Mouse (Mus musculus) midbrain, embryonic 12.5 days (tissue): ENCODE measurements around the gene 4930432M17Rik. TPM values are rescaled to one million over a fixed set of nuclear protein-coding genes. Genes with fewer than 3 reads are reported as not detected.

ENCODE experiments used
- ATAC-seq: fragments of 200-750 bp; cut with Nextera tagmentation; 2 replicates; pipeline ENCODE4 v1.8.0; 2017; ENCODE audit warnings: low read depth, moderate TSS enrichment, moderate library complexity; ENCODE audit not compliant: low FRiP score
- H3K27ac ChIP-seq: fragments of 300-500 bp; sonication (generic); replicated peaks from 2 replicates; pipeline ENCODE4 v1.5.1; 2016; ENCODE audit warnings: mild to moderate bottlenecking
- H3K27me3 ChIP-seq: fragments of 300-500 bp; sonication (generic); 2 replicates; pipeline ENCODE4 v1.6.1; 2016; ENCODE audit warnings: mild to moderate bottlenecking
- H3K36me3 ChIP-seq: fragments of 300-500 bp; sonication (generic); 2 replicates; pipeline ENCODE4 v1.6.1; 2016
- H3K4me1 ChIP-seq: fragments of 300-500 bp; sonication (generic); 2 replicates; pipeline ENCODE4 v1.6.1; 2016
- H3K4me2 ChIP-seq: fragments of 300-500 bp; sonication (generic); replicated peaks from 2 replicates; pipeline ENCODE4 v1.6.1; 2016; ENCODE audit warnings: mild to moderate bottlenecking, moderate library complexity
- H3K4me3 ChIP-seq: fragments of 300-500 bp; sonication (generic); 2 replicates; pipeline ENCODE4 v1.5.1; 2016; ENCODE audit warnings: mild to moderate bottlenecking
- H3K9ac ChIP-seq: fragments of 300-500 bp; sonication (generic); replicated peaks from 2 replicates; pipeline ENCODE4 v1.6.1; 2016; ENCODE audit warnings: mild to moderate bottlenecking, moderate library complexity
- H3K9me3 ChIP-seq: fragments of 300-500 bp; sonication (generic); 2 replicates; pipeline ENCODE4 v1.6.1; 2016; ENCODE audit warnings: mild to moderate bottlenecking
- WGBS: fragments of 180-500 bp; shearing (Covaris S2); methylation state at CpG from one replicate; pipeline ENCODE4 v1.1.7; 2016; 5-methylcytosine and 5-hydroxymethylcytosine counted together
- polyA plus RNA-seq: library from polyadenylated mRNA; unstranded; fragments of >200 nt; fragmentation: Nextera tagmentation; extraction: Ambion mirVana; gene quantifications from 2 replicates; pipeline ENCODE4 v1.2.1, GENCODE M21; 2016

Gene 4930432M17Rik
- not detected in 2 replicates for polyA plus RNA-seq

- Histone ChIP-seq H3K4me3 (no peak within 1 kb of the TSS), H3K9ac (no peak within 1 kb of the TSS), H3K9me3 (no peaks in the 10 kb centered on the region), H3K4me2 (no peak within 1 kb of the TSS), H3K36me3 (no peaks in the 10 kb centered on the region), H3K4me1 (no peaks in the 10 kb centered on the region), H3K27ac (no peak within 1 kb of the TSS), H3K27me3 (no peaks in the 10 kb centered on the region)
- WGBS, result 68% methylated on average over 4 of the region's 4 CpGs
- ATAC-seq, result no peak
These were observed at the start of gene 4930432M17Rik for GRCm38 (mm10) chr3:121670462-121670861. Gene 4930432M17Rik, plus strand, starts transcription at chr3:121670762.

- H3K4me3 ChIP-seq, result no peak overlapping the region
- 0 out of 2 replicates have a peak, but pooled peaks cover 3% of the 10 kb centered on the region for H3K27me3 ChIP-seq
- H3K4me2 ChIP-seq, result no peak overlapping the region
- ATAC-seq, result no peak
- no peaks in the 10 kb centered on the region for H3K4me1 ChIP-seq
- H3K9ac ChIP-seq, result no peak overlapping the region
- H3K27ac ChIP-seq, result no peak overlapping the region
- 84% methylated on average over 2 of the region's 2 CpGs for WGBS
- H3K9me3 ChIP-seq, result no peaks in the 10 kb centered on the region
- H3K36me3 ChIP-seq, result no peaks in the 10 kb centered on the region
These were observed 44.9 kb upstream of the 4930432M17Rik start for GRCm38 (mm10) chr3:121625662-121626061.

GRCm38 (mm10) chr3:121626273-121626672 lies 44.3 kb upstream of the 4930432M17Rik start:
- no peak overlapping the region for H3K27ac ChIP-seq
- no peaks in the 10 kb centered on the region for H3K9me3 ChIP-seq
- H3K4me1 ChIP-seq, result no peaks in the 10 kb centered on the region
- no peak overlapping the region for H3K4me3 ChIP-seq
- 94% methylated on average over 3 of the region's 3 CpGs for WGBS
- H3K36me3 ChIP-seq, result no peaks in the 10 kb centered on the region
- H3K4me2 ChIP-seq, result no peak overlapping the region
- ATAC-seq, result no peak
- 0 out of 2 replicates have a peak, but pooled peaks cover 3% of the 10 kb centered on the region for H3K27me3 ChIP-seq
- H3K9ac ChIP-seq, result no peak overlapping the region

- 73% methylated on average over 3 of the region's 3 CpGs for WGBS
- Histone ChIP-seq H3K4me3 (no peak overlapping the region), H3K9ac (no peak overlapping the region), H3K4me2 (no peak overlapping the region), H3K27me3 (0 out of 2 replicates have a peak, but pooled peaks cover 3% of the 10 kb centered on the region), H3K9me3 (no peaks in the 10 kb centered on the region), H3K27ac (no peak overlapping the region), H3K36me3 (no peaks in the 10 kb centered on the region), H3K4me1 (no peaks in the 10 kb centered on the region)
- no peak for ATAC-seq
These were observed 42.3 kb upstream of the 4930432M17Rik start for GRCm38 (mm10) chr3:121628245-121628644.

DNA sequence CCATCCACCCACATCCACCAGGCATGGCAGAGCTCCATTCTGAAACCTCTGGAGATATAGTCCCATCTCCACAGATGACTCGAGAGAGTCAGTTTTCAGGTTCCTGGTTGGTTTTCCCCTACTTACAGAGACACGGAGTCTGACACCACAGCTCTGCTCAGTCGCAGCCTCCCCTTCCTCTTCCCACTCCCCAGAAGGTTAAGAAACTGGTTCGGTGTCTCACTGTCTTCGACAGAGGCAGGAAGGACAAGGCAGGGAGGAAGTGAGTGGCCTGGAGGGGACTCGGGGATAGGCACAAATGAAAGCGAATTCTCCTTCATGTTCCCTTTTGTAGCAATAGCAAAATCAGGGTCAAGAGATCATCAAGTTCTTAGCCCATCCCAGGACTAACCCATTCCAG lies 39.9 kb upstream of the 4930432M17Rik start:
- no peaks in the 10 kb centered on the region for H3K36me3 ChIP-seq
- H3K27me3 ChIP-seq, result 0 out of 2 replicates have a peak, but pooled peaks cover 3% of the 10 kb centered on the region
- 86% methylated on average over 7 of the region's 7 CpGs for WGBS
- ATAC-seq, result no peak
- H3K27ac ChIP-seq, result no peak overlapping the region
- H3K4me1 ChIP-seq, result no peaks in the 10 kb centered on the region
- no peak overlapping the region for H3K4me3 ChIP-seq
- H3K9ac ChIP-seq, result no peak overlapping the region
- H3K4me2 ChIP-seq, result no peak overlapping the region
- H3K9me3 ChIP-seq, result no peaks in the 10 kb centered on the region

- 92% methylated on average over 3 of the region's 3 CpGs for WGBS
These were observed 35.6 kb upstream of the 4930432M17Rik start for GRCm38 (mm10) chr3:121634963-121635362.

GRCm38 (mm10) chr3:121635505-121635904 lies 35.1 kb upstream of the 4930432M17Rik start:
- H3K9ac ChIP-seq, result no peak overlapping the region
- H3K27ac ChIP-seq, result no peak overlapping the region
- no peaks in the 10 kb centered on the region for H3K36me3 ChIP-seq
- ATAC-seq, result no peak
- no peaks in the 10 kb centered on the region for H3K4me1 ChIP-seq
- H3K4me3 ChIP-seq, result no peak overlapping the region
- H3K9me3 ChIP-seq, result no peaks in the 10 kb centered on the region
- no peak overlapping the region for H3K4me2 ChIP-seq
- no peaks in the 10 kb centered on the region for H3K27me3 ChIP-seq
- WGBS, result 77% methylated on average over 7 of the region's 7 CpGs

More at GRCm38 (mm10) chr3:121634963-121635362, 35.6 kb upstream of the 4930432M17Rik start:
- Histone ChIP-seq H3K9ac (no peak overlapping the region), H3K4me3 (no peak overlapping the region), H3K4me1 (no peaks in the 10 kb centered on the region), H3K4me2 (no peak overlapping the region), H3K27me3 (no peaks in the 10 kb centered on the region), H3K9me3 (no peaks in the 10 kb centered on the region), H3K27ac (no peak overlapping the region), H3K36me3 (no peaks in the 10 kb centered on the region)
- ATAC-seq, result no peak

DNA sequence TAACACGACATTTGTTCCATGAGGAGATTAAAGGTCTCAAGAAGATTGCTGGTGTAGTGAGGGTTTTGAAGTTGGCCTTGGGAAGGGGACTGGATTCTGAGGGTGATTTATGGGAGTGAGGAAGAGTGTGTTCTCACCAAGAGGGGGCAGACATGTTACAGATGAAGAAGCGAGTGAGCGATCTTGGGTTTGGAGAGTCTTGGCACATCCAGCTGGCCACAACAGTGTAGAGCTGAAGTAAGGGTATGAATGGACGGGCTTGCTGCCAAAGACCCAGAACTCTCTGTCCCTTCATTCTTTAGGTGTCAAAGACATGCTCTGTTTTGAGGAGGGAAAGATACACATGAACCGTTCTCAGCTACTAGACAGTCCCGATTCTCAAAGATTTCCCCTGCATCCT lies 34.2 kb upstream of the 4930432M17Rik start:
- WGBS, result 88% methylated on average over 6 of the region's 6 CpGs
- no peak overlapping the region for H3K9ac ChIP-seq
- H3K4me1 ChIP-seq, result no peaks in the 10 kb centered on the region
- no peak overlapping the region for H3K4me3 ChIP-seq
- H3K9me3 ChIP-seq, result no peaks in the 10 kb centered on the region
- no peak overlapping the region for H3K27ac ChIP-seq
- H3K27me3 ChIP-seq, result no peaks in the 10 kb centered on the region
- no peak overlapping the region for H3K4me2 ChIP-seq
- no peaks in the 10 kb centered on the region for H3K36me3 ChIP-seq
- no peak for ATAC-seq

DNA sequence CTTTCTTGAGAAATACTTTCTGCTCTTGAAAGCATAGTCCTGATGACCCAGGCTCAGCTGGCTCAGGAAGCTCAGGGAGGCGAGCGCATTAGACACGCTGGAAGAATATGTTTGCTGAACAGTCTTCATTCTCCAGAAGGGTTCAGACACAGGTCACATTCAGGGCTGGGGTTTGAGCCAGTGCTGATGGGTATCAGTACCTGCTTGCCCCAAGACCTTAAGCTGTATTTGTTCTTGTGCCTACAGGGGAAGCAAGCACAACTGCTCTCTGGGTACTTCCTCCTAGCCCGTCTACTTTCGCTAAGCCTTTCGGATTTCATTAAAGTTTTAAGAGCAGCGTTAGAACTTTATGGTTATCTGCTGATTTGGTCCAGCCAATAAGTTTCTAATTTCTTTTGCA lies 33.8 kb upstream of the 4930432M17Rik start:
- WGBS, result 88% methylated on average over 7 of the region's 7 CpGs
- H3K9ac ChIP-seq, result no peak overlapping the region

GRCm38 (mm10) chr3:121637792-121638191 lies 32.8 kb upstream of the 4930432M17Rik start:
- no peaks in the 10 kb centered on the region for H3K9me3 ChIP-seq
- H3K27ac ChIP-seq, result no peak overlapping the region
- H3K36me3 ChIP-seq, result no peaks in the 10 kb centered on the region
- no peak for ATAC-seq
- WGBS, result 76% methylated on average over 5 of the region's 5 CpGs
- no peaks in the 10 kb centered on the region for H3K27me3 ChIP-seq
- H3K4me3 ChIP-seq, result no peak overlapping the region
- H3K4me2 ChIP-seq, result no peak overlapping the region
- H3K4me1 ChIP-seq, result no peaks in the 10 kb centered on the region
- no peak overlapping the region for H3K9ac ChIP-seq

More for the DNA sequence above, 33.8 kb upstream of the 4930432M17Rik start:
- no peaks in the 10 kb centered on the region for H3K9me3 ChIP-seq
- H3K4me3 ChIP-seq, result no peak overlapping the region
- no peak overlapping the region for H3K4me2 ChIP-seq
- H3K27me3 ChIP-seq, result no peaks in the 10 kb centered on the region
- no peak for ATAC-seq
- H3K4me1 ChIP-seq, result no peaks in the 10 kb centered on the region
- no peak overlapping the region for H3K27ac ChIP-seq
- no peaks in the 10 kb centered on the region for H3K36me3 ChIP-seq

DNA sequence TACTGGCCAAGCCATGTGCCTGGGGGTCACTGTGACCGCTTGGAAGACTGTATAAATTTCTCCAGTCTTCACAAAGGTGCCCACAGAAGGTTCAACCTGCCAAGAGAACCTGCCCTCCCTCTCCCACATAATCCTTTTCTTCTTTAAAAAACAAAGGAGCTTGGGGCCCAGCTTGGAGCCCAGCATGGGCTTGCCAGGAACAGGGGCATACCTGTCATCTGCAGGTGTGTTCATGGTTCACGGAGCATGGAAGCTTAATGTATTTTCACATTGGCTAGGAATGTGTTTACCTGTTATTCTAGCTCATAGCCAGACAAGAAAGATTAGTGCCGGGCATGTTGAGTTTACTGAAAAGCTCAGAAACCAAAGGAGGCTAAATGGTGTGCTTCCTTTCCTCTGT lies 32.3 kb upstream of the 4930432M17Rik start:
- Histone ChIP-seq H3K4me2 (no peak overlapping the region), H3K4me1 (no peaks in the 10 kb centered on the region), H3K27ac (no peak overlapping the region), H3K27me3 (no peaks in the 10 kb centered on the region), H3K9ac (no peak overlapping the region), H3K36me3 (no peaks in the 10 kb centered on the region), H3K4me3 (no peak overlapping the region), H3K9me3 (no peaks in the 10 kb centered on the region)
- WGBS, result 79% methylated on average over 3 of the region's 3 CpGs
- no peak for ATAC-seq

DNA sequence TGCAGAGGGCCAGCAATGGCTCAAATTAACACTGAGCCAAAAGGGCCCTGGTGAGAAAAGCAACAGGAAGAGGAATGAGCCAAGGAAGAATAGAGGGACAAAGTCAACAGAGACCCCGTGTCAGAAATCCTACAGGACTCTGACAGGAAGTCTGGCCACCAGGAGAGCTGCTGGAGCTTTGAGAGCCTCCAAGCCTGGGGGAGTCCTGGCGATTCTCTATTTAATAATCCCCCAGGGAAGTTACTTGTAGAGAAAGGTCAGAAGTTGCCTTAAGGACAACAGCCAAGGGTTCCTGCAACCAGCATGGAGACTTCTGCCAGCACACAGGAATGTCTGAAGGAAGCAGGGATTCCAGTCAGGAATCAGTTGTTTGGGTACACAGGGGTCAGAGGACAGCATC lies 30.0 kb upstream of the 4930432M17Rik start:
- no peaks in the 10 kb centered on the region for H3K36me3 ChIP-seq
- H3K27me3 ChIP-seq, result no peaks in the 10 kb centered on the region
- H3K4me3 ChIP-seq, result no peak overlapping the region
- 56% methylated on average over 2 of the region's 2 CpGs for WGBS
- H3K9ac ChIP-seq, result no peak overlapping the region
- no peaks in the 10 kb centered on the region for H3K9me3 ChIP-seq
- ATAC-seq, result no peak
- no peak overlapping the region for H3K27ac ChIP-seq
- H3K4me2 ChIP-seq, result no peak overlapping the region
- H3K4me1 ChIP-seq, result peaks cover 3% of the 10 kb centered on the region; the same call in 1 of the 2 replicates

DNA sequence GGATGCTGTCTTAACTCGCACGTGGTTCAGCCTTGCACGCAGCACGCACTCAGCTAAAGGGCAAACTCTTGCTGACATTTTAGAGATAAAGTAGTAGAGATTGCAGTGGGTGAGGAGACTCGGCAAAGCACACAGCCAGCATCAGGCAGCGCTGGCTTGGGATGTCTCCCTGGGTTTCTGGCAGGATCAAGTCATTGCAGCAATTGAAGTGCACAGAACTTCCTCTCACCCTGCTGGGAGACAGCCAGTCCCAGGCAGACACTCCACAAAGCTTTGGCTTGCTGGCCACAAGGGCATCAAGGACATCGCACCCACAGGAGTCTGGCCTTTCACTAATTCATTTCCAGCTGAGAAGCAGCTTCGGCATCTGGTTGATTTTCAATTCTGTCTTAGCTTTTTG lies 27.3 kb upstream of the 4930432M17Rik start:
- no peaks in the 10 kb centered on the region for H3K27me3 ChIP-seq
- ATAC-seq, result no peak
- no peak overlapping the region for H3K9ac ChIP-seq
- H3K4me1 ChIP-seq, result peaks cover 7% of the 10 kb centered on the region; the same call in 1 of the 2 replicates
- H3K36me3 ChIP-seq, result no peaks in the 10 kb centered on the region
- no peak overlapping the region for H3K4me3 ChIP-seq
- H3K9me3 ChIP-seq, result no peaks in the 10 kb centered on the region
- no peak overlapping the region for H3K4me2 ChIP-seq
- no peak overlapping the region for H3K27ac ChIP-seq
- 75% methylated on average over 8 of the region's 8 CpGs for WGBS
